Mouse (Mus musculus) C2C12 (cell line): ENCODE results near the gene Has1.

Experiments used
- CEBPB ChIP-seq: IDR thresholded peaks from one replicate; pipeline ENCODE4 v1.6.1; 2011; ENCODE audit warnings: low read depth, mild to moderate bottlenecking, control low read depth, moderate library complexity
- CTCF ChIP-seq: IDR thresholded peaks from one replicate; pipeline ENCODE4 v1.5.1; 2011; ENCODE audit not compliant: control insufficient read depth, insufficient read depth, insufficient read length
- MYOD1 ChIP-seq: IDR thresholded peaks from one replicate; pipeline ENCODE4 v1.6.1; 2011; ENCODE audit warnings: low read depth; ENCODE audit not compliant: control insufficient read depth, insufficient read length
- USF1 ChIP-seq: IDR thresholded peaks from one replicate; pipeline ENCODE4 v1.6.1; 2011; ENCODE audit warnings: low read depth, mild to moderate bottlenecking, control low read depth, moderate library complexity

GRCm38 (mm10) chr17:17829816-17830535, 25.0 kb downstream of the Has1 start:
- TF ChIP-seq MYOD1: no peak
- no peak for TF ChIP-seq CTCF
- TF ChIP-seq CEBPB: no peak
- no peak for TF ChIP-seq USF1
